Comparison of ENCODE assay signal across 17 mouse cellular contexts in the genomic region with DNA sequence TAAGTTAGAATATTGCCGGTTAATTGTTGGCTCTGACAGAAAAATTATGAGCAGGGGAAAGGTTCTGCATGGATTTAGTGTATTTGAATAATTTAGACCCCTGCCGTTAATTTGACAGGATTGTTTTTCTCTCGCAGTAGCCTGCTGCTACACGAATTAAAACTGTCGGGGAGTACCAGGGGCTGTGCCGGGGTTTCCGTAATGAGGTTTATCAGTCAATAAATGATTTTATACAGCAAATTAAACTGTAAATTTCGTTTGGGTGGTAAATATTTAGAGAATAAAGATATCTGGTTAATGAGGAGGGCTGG.
DNase-seq lines count a peak whose midpoint lies in the region; ATAC-seq and TF ChIP-seq lines count a peak whose summit lies in the region.
"Had no signal": no experiment of that assay in that cellular context is flagged by ENCODE, and none has a peak within 500 bp of the region (broad histone marks: within the 10 kb centered on the region; RNA-seq: fewer than 3 reads in every experiment).

No protein-coding gene starts in this region.

- 0 out of 2 replicates have a peak overlapping the region, but pooled peaks have one; percentile 4 for H3K4me2 ChIP-seq in limb, embryonic 12.5 days
- peak overlapping the region; percentile 34 for H3K4me2 ChIP-seq in forebrain, embryonic 13.5 days
- no peak overlapping the region for H3K4me2 ChIP-seq in hindbrain, embryonic 15.5 days
- H3K4me2 ChIP-seq in midbrain, postnatal 0 days (ENCODE audit: low read depth, low read length, poor library complexity, severe bottlenecking), result no peak overlapping the region
- H3K4me2 ChIP-seq in heart, embryonic 12.5 days, result no peak overlapping the region
- H3K4me2 ChIP-seq: heart, embryonic 13.5 days; liver, embryonic 15.5 days had no signal

- H3K9ac ChIP-seq in limb, embryonic 12.5 days (replicated peaks), result no peak overlapping the region
- peak overlapping the region; percentile 12; the same call in 1 of the 2 replicates for H3K9ac ChIP-seq in forebrain, embryonic 13.5 days
- no peak overlapping the region for H3K9ac ChIP-seq in hindbrain, embryonic 15.5 days
- H3K9ac ChIP-seq in midbrain, postnatal 0 days (replicated peaks; ENCODE audit: low read length, poor library complexity, severe bottlenecking), result no peak overlapping the region
- no peak overlapping the region for H3K9ac ChIP-seq in heart, embryonic 12.5 days
- H3K9ac ChIP-seq: heart, embryonic 13.5 days; liver, embryonic 15.5 days had no signal

- H3K27me3 ChIP-seq in limb, embryonic 12.5 days, result no peaks in the 10 kb centered on the region; the same call in 1 of the 2 replicates
- no peaks in the 10 kb centered on the region for H3K27me3 ChIP-seq in limb, embryonic 10.5 days (ENCODE audit: low read depth, poor library complexity, severe bottlenecking)
- no peaks in the 10 kb centered on the region for H3K27me3 ChIP-seq in forebrain, embryonic 13.5 days
- no peaks in the 10 kb centered on the region for H3K27me3 ChIP-seq in hindbrain, embryonic 15.5 days
- no peaks in the 10 kb centered on the region for H3K27me3 ChIP-seq in midbrain, postnatal 0 days (ENCODE audit: insufficient read depth, low read length)
- H3K27me3 ChIP-seq in heart, embryonic 12.5 days (replicated peaks), result peaks cover 9% of the 10 kb centered on the region; the same call in 1 of the 2 replicates
- H3K27me3 ChIP-seq: liver, embryonic 15.5 days had no signal

- no peaks in the 10 kb centered on the region for H3K36me3 ChIP-seq in limb, embryonic 12.5 days
- H3K36me3 ChIP-seq in limb, embryonic 10.5 days, result no peaks in the 10 kb centered on the region
- H3K36me3 ChIP-seq in forebrain, embryonic 13.5 days (ENCODE audit: poor library complexity, severe bottlenecking), result no peaks in the 10 kb centered on the region
- H3K36me3 ChIP-seq in hindbrain, embryonic 15.5 days, result no peaks in the 10 kb centered on the region
- H3K36me3 ChIP-seq in midbrain, postnatal 0 days (ENCODE audit: insufficient read depth, low read length), result no peaks in the 10 kb centered on the region
- H3K36me3 ChIP-seq in heart, embryonic 12.5 days, result no peaks in the 10 kb centered on the region
- H3K36me3 ChIP-seq: embryonic facial prominence, embryonic 10.5 days; heart, embryonic 13.5 days; liver, embryonic 15.5 days had no signal

- DNase-seq in limb, embryonic 10.5 days (ENCODE audit: low spot score), result no peak
- DNase-seq in midbrain, postnatal 0 days (ENCODE audit: low spot score), result peak; percentile 46
- DNase-seq in cerebellum, adult 18-20 months, result no peak
- DNase-seq: cerebellum, adult 9-10 months; kidney, adult 9 months; kidney, postnatal 36 days; layer of hippocampus, adult 9-11 months; right cerebral cortex, postnatal 4 days had no signal

- no peak for TF ChIP-seq CTCF in midbrain, postnatal 0 days (IDR thresholded peaks at IDR 0.05)

- no peak overlapping the region for H3K27ac ChIP-seq in limb, embryonic 12.5 days
- no peak overlapping the region for H3K27ac ChIP-seq in limb, embryonic 10.5 days
- H3K27ac ChIP-seq in forebrain, embryonic 13.5 days, result no peak overlapping the region
- 0 out of 2 replicates have a peak overlapping the region, but pooled peaks have one; percentile 20 for H3K27ac ChIP-seq in hindbrain, embryonic 15.5 days (replicated peaks)
- H3K27ac ChIP-seq in midbrain, postnatal 0 days (ENCODE audit: low read depth, low read length), result no peak overlapping the region
- H3K27ac ChIP-seq in heart, embryonic 12.5 days (ENCODE audit: poor library complexity, severe bottlenecking), result no peak overlapping the region
- H3K27ac ChIP-seq: embryonic facial prominence, embryonic 10.5 days; heart, embryonic 13.5 days; liver, embryonic 15.5 days; stomach, postnatal 0 days had no signal

- H3K4me3 ChIP-seq in limb, embryonic 12.5 days (replicated peaks), result no peak overlapping the region
- H3K4me3 ChIP-seq in limb, embryonic 10.5 days, result no peak overlapping the region
- 0 out of 2 replicates have a peak overlapping the region, but pooled peaks have one; percentile 3 for H3K4me3 ChIP-seq in forebrain, embryonic 13.5 days
- no peak overlapping the region for H3K4me3 ChIP-seq in hindbrain, embryonic 15.5 days
- no peak overlapping the region for H3K4me3 ChIP-seq in midbrain, postnatal 0 days (ENCODE audit: low read depth, low read length)
- H3K4me3 ChIP-seq in heart, embryonic 12.5 days, result no peak overlapping the region
- H3K4me3 ChIP-seq: embryonic facial prominence, embryonic 10.5 days; heart, embryonic 13.5 days; liver, embryonic 15.5 days had no signal

- ATAC-seq in limb, embryonic 12.5 days (ENCODE audit: insufficient number of reproducible peaks, insufficient read depth, low FRiP score, low TSS enrichment, low read depth), result no peak
- no peak for ATAC-seq in forebrain, embryonic 13.5 days
- no peak for ATAC-seq in hindbrain, embryonic 15.5 days (ENCODE audit: low FRiP score, low read depth)
- ATAC-seq in midbrain, postnatal 0 days (ENCODE audit: low FRiP score), result no peak
- ATAC-seq in heart, embryonic 12.5 days (ENCODE audit: insufficient number of reproducible peaks, low FRiP score), result no peak
- ATAC-seq: lung, postnatal 0 days had no signal

- H3K9me3 ChIP-seq in limb, embryonic 12.5 days, result no peaks in the 10 kb centered on the region
- H3K9me3 ChIP-seq in limb, embryonic 10.5 days (replicated peaks), result no peaks in the 10 kb centered on the region
- H3K9me3 ChIP-seq in forebrain, embryonic 13.5 days (replicated peaks), result no peaks in the 10 kb centered on the region; the same call in 1 of the 2 replicates
- no peaks in the 10 kb centered on the region for H3K9me3 ChIP-seq in hindbrain, embryonic 15.5 days
- H3K9me3 ChIP-seq in midbrain, postnatal 0 days (ENCODE audit: low read length), result no peaks in the 10 kb centered on the region
- no peaks in the 10 kb centered on the region for H3K9me3 ChIP-seq in heart, embryonic 12.5 days (replicated peaks)
- H3K9me3 ChIP-seq: embryonic facial prominence, embryonic 10.5 days; heart, embryonic 13.5 days; liver, embryonic 15.5 days had no signal

- 9% methylated on average over 8 of the region's 8 CpGs for WGBS in limb, embryonic 12.5 days
- 25% methylated on average over 8 of the region's 8 CpGs for whole genome bisulfite sequencing in limb, embryonic 10.5 days
- WGBS in forebrain, embryonic 13.5 days, result 5% methylated on average over 8 of the region's 8 CpGs
- 15% methylated on average over 8 of the region's 8 CpGs for WGBS in hindbrain, embryonic 15.5 days
- 16% methylated on average over 8 of the region's 8 CpGs for WGBS in midbrain, postnatal 0 days
- WGBS in heart, embryonic 12.5 days, result 40% methylated on average over 8 of the region's 8 CpGs

- peaks cover 4% of the 10 kb centered on the region; the same call in 1 of the 2 replicates for H3K4me1 ChIP-seq in limb, embryonic 12.5 days (replicated peaks)
- peaks cover 7% of the 10 kb centered on the region; the same call in 1 of the 2 replicates for H3K4me1 ChIP-seq in limb, embryonic 10.5 days
- peaks cover 22% of the 10 kb centered on the region for H3K4me1 ChIP-seq in forebrain, embryonic 13.5 days
- peaks cover 9% of the 10 kb centered on the region for H3K4me1 ChIP-seq in hindbrain, embryonic 15.5 days (replicated peaks)
- no peaks in the 10 kb centered on the region for H3K4me1 ChIP-seq in midbrain, postnatal 0 days (ENCODE audit: insufficient read depth, low read length)
- H3K4me1 ChIP-seq in heart, embryonic 12.5 days (replicated peaks), result no peaks in the 10 kb centered on the region
- H3K4me1 ChIP-seq: heart, embryonic 13.5 days; liver, embryonic 15.5 days had no signal

Comparison
In these comparisons a context has a peak if more than half of its experiments do, and no peak if none do; other contexts are left out.
1. H3K4me2 ChIP-seq: peak in limb, embryonic 12.5 days (single experiment) and forebrain, embryonic 13.5 days (single experiment); none in hindbrain, embryonic 15.5 days (single experiment), midbrain, postnatal 0 days (single experiment) and heart, embryonic 12.5 days (single experiment).